Mouse (Mus musculus) MEL (cell line): Measurements from ENCODE around the gene Gp9.

Source experiments
- BHLHE40 ChIP-seq: IDR thresholded peaks from 2 replicates; pipeline ENCODE4 v1.6.1; 2012; ENCODE audit warnings: low read depth, mild to moderate bottlenecking, inconsistent platforms, low read length, improper control_type of control experiment, borderline replicate concordance
- CTCF ChIP-seq, 3 experiments: IDR thresholded peaks in 2 of 3; conservative IDR thresholded peaks in 1 of 3; 2 replicates each; pipeline ENCODE4 v1.5.1; 2011 to 2012; ENCODE audit warnings: low read length in 3 of 3, low read depth in 2 of 3, mild to moderate bottlenecking in 2 of 3, improper control_type of control experiment in 1 of 3, inconsistent platforms in 1 of 3, mixed read lengths in 1 of 3, moderate library complexity in 1 of 3; ENCODE audit not compliant: control insufficient read depth in 1 of 3, insufficient read depth in 1 of 3, poor library complexity in 1 of 3, severe bottlenecking in 1 of 3
- EP300 ChIP-seq, 2 experiments: IDR thresholded peaks; 2 replicates each; pipeline ENCODE4 v1.6.1; 2011; ENCODE audit warnings: improper control_type of control experiment in 2 of 2, low read length in 2 of 2, low read depth in 1 of 2, mild to moderate bottlenecking in 1 of 2
- GABPA ChIP-seq: IDR thresholded peaks from 2 replicates; pipeline ENCODE4 v1.6.1; 2012; ENCODE audit warnings: low read depth, mild to moderate bottlenecking, inconsistent platforms, low read length, improper control_type of control experiment, moderate library complexity
- MAFK ChIP-seq: IDR thresholded peaks from 2 replicates; pipeline ENCODE4 v1.6.1; 2011; ENCODE audit warnings: low read depth, mild to moderate bottlenecking, low read length, improper control_type of control experiment, borderline replicate concordance
- MAX ChIP-seq: IDR thresholded peaks from 2 replicates; pipeline ENCODE4 v1.6.1; 2011; ENCODE audit warnings: low read length, improper control_type of control experiment
- NRF1 ChIP-seq: IDR thresholded peaks from 2 replicates; pipeline ENCODE4 v1.6.1; 2014; ENCODE audit warnings: low read depth, mild to moderate bottlenecking, inconsistent platforms, low read length, improper control_type of control experiment, moderate library complexity; ENCODE audit not compliant: poor library complexity, insufficient read depth, severe bottlenecking
- POLR2A ChIP-seq, 2 experiments: IDR thresholded peaks; 2 replicates each; pipeline ENCODE4 v1.6.1; 2011 to 2012; ENCODE audit warnings: low read length in 2 of 2, mild to moderate bottlenecking in 2 of 2, control low read depth in 1 of 2, improper control_type of control experiment in 1 of 2, low read depth in 1 of 2, moderate library complexity in 1 of 2; ENCODE audit not compliant: control insufficient read depth in 1 of 2, insufficient read depth in 1 of 2, poor library complexity in 1 of 2
- RAD21 ChIP-seq: IDR thresholded peaks from 2 replicates; pipeline ENCODE4 v1.6.1; 2011; ENCODE audit warnings: mild to moderate bottlenecking, low read depth, low read length, improper control_type of control experiment
- RCOR1 ChIP-seq: IDR thresholded peaks from 2 replicates; pipeline ENCODE4 v1.6.1; 2012; ENCODE audit warnings: low read depth, mild to moderate bottlenecking, inconsistent platforms, low read length, improper control_type of control experiment
- SIN3A ChIP-seq: IDR thresholded peaks from 2 replicates; pipeline ENCODE4 v1.6.1; 2012; ENCODE audit warnings: low read length, improper control_type of control experiment, inconsistent platforms
- ZC3H11A ChIP-seq: IDR thresholded peaks from 2 replicates; pipeline ENCODE4 v1.6.1; 2012; ENCODE audit warnings: low read depth, mild to moderate bottlenecking, inconsistent platforms, low read length, improper control_type of control experiment
- ZMIZ1 ChIP-seq: IDR thresholded peaks from 2 replicates; pipeline ENCODE4 v1.6.1; 2012; ENCODE audit warnings: low read depth, mild to moderate bottlenecking, inconsistent platforms, low read length, improper control_type of control experiment, moderate library complexity

DNA sequence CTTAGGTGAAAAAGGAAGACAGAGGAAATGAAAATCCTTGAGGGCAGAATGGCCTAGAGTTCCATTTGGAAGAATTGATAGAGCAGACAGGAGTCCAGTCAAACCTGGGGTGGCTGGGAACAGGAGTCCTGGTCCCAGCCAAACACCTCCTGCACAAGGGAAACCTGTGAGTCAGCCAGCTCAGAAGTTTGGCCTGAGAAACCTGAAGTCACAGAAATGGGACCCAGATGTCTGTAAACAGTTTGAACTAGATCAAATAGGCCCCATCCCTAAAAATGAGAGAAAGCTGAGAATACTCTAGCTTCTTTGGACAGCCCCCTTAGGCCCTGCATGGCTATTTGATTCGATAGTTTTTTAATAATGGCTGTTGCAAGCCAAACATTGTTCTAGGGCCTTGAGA, 34.8 kb downstream of the Gp9 start:
- TF ChIP-seq CTCF (IDR thresholded peaks at IDR 0.05 in 2 of 3, conservative IDR thresholded peaks at IDR 0.05 in 1 of 3; ENCODE audit: control insufficient read depth in 1 of 3, insufficient read depth in 1 of 3, low read depth in 2 of 3, low read length in 3 of 3, poor library complexity in 1 of 3, severe bottlenecking in 1 of 3) (no peak), POLR2A (IDR thresholded peaks at IDR 0.05; ENCODE audit: control insufficient read depth in 1 of 2, insufficient read depth in 1 of 2, low read depth in 1 of 2, low read length in 2 of 2, poor library complexity in 1 of 2) (no peak), RCOR1 (no peak), MAFK (no peak), EP300 (IDR thresholded peaks at IDR 0.05; ENCODE audit: low read depth in 1 of 2, low read length in 2 of 2) (no peak), RAD21 (no peak), BHLHE40 (no peak), NRF1 (no peak), ZC3H11A (no peak), GABPA (no peak), MAX (no peak), SIN3A (no peak), ZMIZ1 (no peak)
